Mouse (Mus musculus): Measurements from ENCODE around the gene Fbxw9. TPM values are rescaled to one million over a fixed set of nuclear protein-coding genes. Genes with fewer than 3 reads are reported as not detected.

Fbxw9 gene
- polyA plus RNA-seq, 1 experiment from 2014 or later: 25.2 TPM

GRCm38 (mm10) chr8:85043619-85044018 is 16.2 kb upstream of the Fbxw9 start:
- Histone ChIP-seq H3K4me1 (replicated peaks) (0 out of 2 replicates have a peak, but pooled peaks cover 6% of the 10 kb centered on the region), H3K4me2 (replicated peaks) (no peak overlapping the region), H3K36me3 (peaks cover 45% of the 10 kb centered on the region), H3K9ac (no peak overlapping the region), H3K4me3 (replicated peaks) (no peak overlapping the region), H3K27me3 (replicated peaks) (no peaks in the 10 kb centered on the region), H3K27ac (no peak overlapping the region), H3K9me3 (no peaks in the 10 kb centered on the region)
- no peak for ATAC-seq
- 92% methylated on average over 6 of the region's 6 CpGs for WGBS

DNA sequence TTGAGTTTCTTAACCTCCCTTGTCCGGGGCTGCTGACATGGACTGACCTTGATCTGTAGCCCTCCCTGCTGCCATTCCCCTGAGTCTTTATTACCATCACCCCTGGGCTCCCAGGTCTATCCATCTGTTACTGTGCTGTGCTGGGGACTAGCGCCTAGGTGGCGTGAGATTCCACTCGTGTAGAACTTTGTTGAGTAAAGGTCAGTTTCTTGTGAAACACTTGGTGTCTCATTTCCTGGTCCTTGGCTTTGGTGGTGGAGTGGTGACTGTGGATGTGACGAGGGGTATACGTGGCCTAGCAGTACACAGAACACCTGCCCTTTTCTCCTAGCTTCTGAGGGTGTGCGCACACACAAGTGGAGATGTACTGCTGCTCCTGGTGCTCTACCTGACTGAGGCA is 2.5 kb upstream of the Fbxw9 start:
- 78% methylated on average over 7 of the region's 7 CpGs for WGBS
- Histone ChIP-seq H3K36me3 (peaks cover 39% of the 10 kb centered on the region), H3K27me3 (replicated peaks) (no peaks in the 10 kb centered on the region), H3K27ac (no peak overlapping the region), H3K4me3 (replicated peaks) (no peak overlapping the region), H3K4me2 (replicated peaks) (no peak overlapping the region), H3K4me1 (replicated peaks) (0 out of 2 replicates have a peak, but pooled peaks cover 11% of the 10 kb centered on the region), H3K9ac (no peak overlapping the region), H3K9me3 (no peaks in the 10 kb centered on the region)
- ATAC-seq: no peak

DNA sequence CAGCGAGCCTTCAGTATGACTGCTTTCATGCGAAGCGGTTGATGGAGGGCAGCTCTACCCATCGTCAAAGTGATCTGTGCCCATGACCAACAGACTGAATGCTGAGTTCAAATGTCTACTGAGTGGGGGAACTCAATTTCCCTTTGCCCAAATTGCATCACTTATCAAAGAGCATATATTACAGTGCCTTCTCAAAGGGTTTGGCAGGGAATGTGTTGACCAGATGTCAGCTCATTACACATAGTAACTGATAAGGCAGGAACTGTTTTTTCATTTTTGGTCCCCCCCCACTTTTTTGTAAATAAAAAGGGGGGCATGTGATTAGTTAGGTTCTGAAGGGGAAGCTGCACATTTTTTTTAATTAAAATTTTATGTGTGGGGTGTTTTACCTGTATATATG is 2.7 kb downstream of the Fbxw9 start:
- WGBS: 97% methylated on average over 4 of the region's 4 CpGs
- H3K9me3 ChIP-seq: no peaks in the 10 kb centered on the region
- no peak overlapping the region for H3K4me3 ChIP-seq (replicated peaks)
- H3K9ac ChIP-seq: no peak overlapping the region
- 0 out of 2 replicates have a peak, but pooled peaks cover 11% of the 10 kb centered on the region for H3K4me1 ChIP-seq (replicated peaks)
- H3K27ac ChIP-seq: no peak overlapping the region
- H3K27me3 ChIP-seq (replicated peaks): no peaks in the 10 kb centered on the region
- no peaks in the 10 kb centered on the region for H3K36me3 ChIP-seq
- no peak overlapping the region for H3K4me2 ChIP-seq (replicated peaks)
- no peak for ATAC-seq

DNA sequence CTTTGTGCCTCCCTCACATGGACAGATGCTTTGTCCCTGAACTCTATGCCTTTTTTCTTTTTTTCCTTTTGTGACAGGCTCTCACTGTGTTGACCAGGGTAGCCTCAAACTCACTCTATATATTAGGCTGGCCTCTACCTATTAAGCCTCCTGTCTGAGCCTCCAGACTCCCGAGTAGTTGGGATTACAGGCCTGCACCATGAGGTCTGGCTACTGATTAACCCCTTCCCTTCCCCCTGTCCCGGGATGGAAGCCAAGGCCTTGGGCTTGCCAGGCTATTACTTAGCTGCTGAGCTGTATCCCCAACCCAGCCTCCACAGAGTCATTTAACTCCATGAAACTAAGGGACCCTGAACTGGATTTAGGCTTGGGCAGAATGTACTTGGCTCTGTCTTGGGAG is 5.4 kb downstream of the Fbxw9 start:
- H3K36me3 ChIP-seq: no peaks in the 10 kb centered on the region
- no peaks in the 10 kb centered on the region for H3K9me3 ChIP-seq
- 0 out of 2 replicates have a peak, but pooled peaks cover 11% of the 10 kb centered on the region for H3K4me1 ChIP-seq (replicated peaks)
- no peaks in the 10 kb centered on the region for H3K27me3 ChIP-seq (replicated peaks)
- H3K4me3 ChIP-seq (replicated peaks): no peak overlapping the region
- ATAC-seq: peak; percentile 48
- H3K4me2 ChIP-seq (replicated peaks): no peak overlapping the region
- no peak overlapping the region for H3K27ac ChIP-seq
- WGBS: 18% methylated on average over 2 of the region's 2 CpGs
- no peak overlapping the region for H3K9ac ChIP-seq

- no peaks in the 10 kb centered on the region for H3K9me3 ChIP-seq
- no peak overlapping the region for H3K9ac ChIP-seq
- no peaks in the 10 kb centered on the region for H3K36me3 ChIP-seq
- H3K4me1 ChIP-seq (replicated peaks): peaks cover 4% of the 10 kb centered on the region; the same call in 1 of the 2 replicates
- H3K27ac ChIP-seq: no peak overlapping the region
- H3K4me3 ChIP-seq (replicated peaks): no peak overlapping the region
- 95% methylated on average over 2 of the region's 2 CpGs for WGBS
- no peak for ATAC-seq
- H3K4me2 ChIP-seq (replicated peaks): no peak overlapping the region
- no peaks in the 10 kb centered on the region for H3K27me3 ChIP-seq (replicated peaks)
These were observed 7.3 kb downstream of the Fbxw9 start for GRCm38 (mm10) chr8:85067155-85067554.

GRCm38 (mm10) chr8:85067982-85068381 is 8.1 kb downstream of the Fbxw9 start, which contains the start of gene Gm5741:
Gene Gm5741, minus strand, starts transcription at chr8:85067982.
- H3K9me3 ChIP-seq: no peaks in the 10 kb centered on the region
- H3K4me1 ChIP-seq (replicated peaks): peaks cover 9% of the 10 kb centered on the region; the same call in 1 of the 2 replicates
- H3K4me2 ChIP-seq (replicated peaks): no peak within 1 kb of the TSS
- ATAC-seq: no peak
- H3K36me3 ChIP-seq: no peaks in the 10 kb centered on the region
- H3K9ac ChIP-seq: no peak within 1 kb of the TSS
- no peak within 1 kb of the TSS for H3K27ac ChIP-seq
- H3K4me3 ChIP-seq (replicated peaks): no peak within 1 kb of the TSS
- H3K27me3 ChIP-seq (replicated peaks): no peaks in the 10 kb centered on the region

DNA sequence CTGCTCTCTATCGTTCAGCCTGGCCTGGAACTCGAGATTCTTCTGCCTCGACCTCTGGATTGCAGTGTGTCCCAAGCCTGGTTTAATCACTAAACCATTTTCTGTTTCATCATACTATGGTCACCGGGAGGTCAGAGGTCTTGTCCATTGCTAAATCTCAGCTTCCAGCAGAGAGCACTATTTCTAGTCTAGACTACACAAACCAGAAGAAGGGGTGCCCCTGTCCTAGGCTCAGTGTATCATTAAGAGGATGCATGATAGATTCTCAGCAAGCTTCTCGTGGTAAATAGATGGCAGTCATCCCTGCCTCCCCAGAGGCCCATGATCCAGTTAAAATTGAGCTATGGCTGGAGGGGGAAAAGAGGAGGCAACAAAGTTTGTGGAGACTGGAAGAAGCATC is 11.2 kb downstream of the Fbxw9 start:
- H3K27me3 ChIP-seq (replicated peaks): no peaks in the 10 kb centered on the region
- WGBS: 73% methylated on average over 5 of the region's 5 CpGs

DNA sequence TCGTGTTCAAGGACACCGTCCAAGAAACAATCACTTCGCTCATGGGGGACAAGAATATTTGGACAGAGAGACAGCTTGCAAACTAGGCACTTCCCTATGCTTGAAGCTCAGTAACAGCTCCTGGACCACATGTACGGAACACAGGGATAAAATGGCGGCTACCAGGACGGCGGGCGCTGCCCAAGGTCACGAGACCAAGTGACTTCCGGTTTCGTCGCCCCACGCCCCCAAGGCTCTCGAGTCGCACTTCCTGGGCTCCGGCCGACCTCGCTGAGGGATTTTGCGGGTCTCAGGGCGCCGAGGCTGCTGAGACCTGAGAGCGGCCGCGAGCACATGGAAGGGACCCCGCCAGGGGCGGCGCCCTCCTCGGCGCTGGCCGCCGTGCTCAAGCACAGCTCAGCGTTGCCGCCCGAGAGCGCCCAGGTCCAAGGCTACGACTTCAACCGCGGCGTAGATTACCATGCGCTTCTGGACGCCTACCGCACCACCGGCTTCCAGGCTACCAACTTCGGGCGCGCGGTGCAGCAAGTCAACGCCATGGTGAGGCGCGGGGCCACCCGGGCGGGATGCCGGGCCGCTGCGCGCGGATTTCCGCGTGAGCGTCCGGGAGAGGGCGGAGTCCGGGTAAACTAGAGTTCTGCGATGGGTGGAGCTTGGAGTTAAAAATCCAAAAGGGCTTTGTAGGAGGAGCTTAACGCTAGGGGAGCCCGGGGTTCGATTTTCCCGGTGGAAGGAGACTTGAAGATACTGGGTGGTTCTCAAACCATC is 11.8 kb downstream of the Fbxw9 start, which contains the start of gene Dhps:
Gene Dhps (plus strand): TSS at position 244 of the 768 bp plus-strand sequence.
- peaks cover 9% of the 10 kb centered on the region; the same call in 1 of the 2 replicates for H3K4me1 ChIP-seq (replicated peaks)
- ATAC-seq: peak; percentile 93
- peak within 1 kb of the TSS; percentile 97 for H3K4me3 ChIP-seq (replicated peaks)
- H3K27me3 ChIP-seq (replicated peaks): no peaks in the 10 kb centered on the region
- H3K9ac ChIP-seq: peak within 1 kb of the TSS; percentile 90
- under 1% methylated on average over 68 of the region's 68 CpGs for WGBS
- H3K9me3 ChIP-seq: no peaks in the 10 kb centered on the region
- H3K4me2 ChIP-seq (replicated peaks): peak within 1 kb of the TSS; percentile 73
- H3K36me3 ChIP-seq: peaks cover 17% of the 10 kb centered on the region
- H3K27ac ChIP-seq: peak within 1 kb of the TSS; percentile 97

More for the DNA sequence above, 11.2 kb downstream of the Fbxw9 start:
- Histone ChIP-seq H3K9me3 (no peaks in the 10 kb centered on the region), H3K4me2 (replicated peaks) (peak overlapping the region; percentile 73), H3K9ac (no peak overlapping the region), H3K4me1 (replicated peaks) (peaks cover 9% of the 10 kb centered on the region; the same call in 1 of the 2 replicates), H3K27ac (peak overlapping the region; percentile 97), H3K36me3 (peaks cover 17% of the 10 kb centered on the region), H3K4me3 (replicated peaks) (peak overlapping the region; percentile 97)
- ATAC-seq: no peak

GRCm38 (mm10) chr8:85072364-85072929 is 12.6 kb downstream of the Fbxw9 start:
- Histone ChIP-seq H3K27ac (peak overlapping the region; percentile 97; the same call in 1 of the 2 replicates), H3K36me3 (peaks cover 17% of the 10 kb centered on the region), H3K4me2 (replicated peaks) (peak overlapping the region; percentile 73), H3K4me1 (replicated peaks) (peaks cover 9% of the 10 kb centered on the region; the same call in 1 of the 2 replicates), H3K27me3 (replicated peaks) (no peaks in the 10 kb centered on the region), H3K4me3 (replicated peaks) (peak overlapping the region; percentile 97), H3K9me3 (no peaks in the 10 kb centered on the region), H3K9ac (peak overlapping the region; percentile 90)
- WGBS: 37% methylated on average over 9 of the region's 9 CpGs
- 0 out of 2 replicates have a peak, but pooled peaks have one; percentile 17 for ATAC-seq

DNA sequence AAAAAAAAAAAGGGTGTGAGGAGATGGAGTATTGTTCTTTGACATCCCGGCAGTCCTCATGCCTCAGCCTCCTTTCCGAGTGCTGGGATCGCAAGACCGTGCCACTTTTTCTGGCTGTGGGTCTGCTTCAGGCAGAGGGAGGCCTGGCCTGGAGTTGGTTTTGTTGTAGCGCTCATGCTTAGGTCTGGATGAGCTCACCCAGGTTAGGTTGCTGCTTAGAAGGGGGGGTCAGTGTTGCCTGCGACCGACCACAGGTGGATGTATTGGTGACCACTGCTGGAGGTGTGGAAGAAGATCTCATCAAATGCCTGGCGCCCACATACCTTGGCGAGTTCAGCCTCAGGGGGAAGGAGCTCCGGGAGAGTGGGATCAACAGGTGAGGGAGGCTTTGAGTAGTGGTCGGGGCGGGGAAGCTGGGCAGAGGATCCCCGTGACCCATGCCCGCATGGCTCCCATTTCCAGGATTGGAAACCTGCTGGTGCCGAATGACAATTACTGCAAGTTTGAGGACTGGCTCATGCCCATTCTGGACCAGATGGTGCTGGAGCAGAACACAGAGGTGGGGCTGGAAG is 13.3 kb downstream of the Fbxw9 start:
- WGBS: 90% methylated on average over 15 of the region's 15 CpGs
- Histone ChIP-seq H3K27ac (no peak overlapping the region), H3K4me3 (replicated peaks) (no peak overlapping the region), H3K4me1 (replicated peaks) (peaks cover 9% of the 10 kb centered on the region; the same call in 1 of the 2 replicates), H3K27me3 (replicated peaks) (no peaks in the 10 kb centered on the region), H3K9ac (no peak overlapping the region), H3K9me3 (no peaks in the 10 kb centered on the region), H3K4me2 (replicated peaks) (no peak overlapping the region), H3K36me3 (peaks cover 17% of the 10 kb centered on the region)
- no peak for ATAC-seq

DNA sequence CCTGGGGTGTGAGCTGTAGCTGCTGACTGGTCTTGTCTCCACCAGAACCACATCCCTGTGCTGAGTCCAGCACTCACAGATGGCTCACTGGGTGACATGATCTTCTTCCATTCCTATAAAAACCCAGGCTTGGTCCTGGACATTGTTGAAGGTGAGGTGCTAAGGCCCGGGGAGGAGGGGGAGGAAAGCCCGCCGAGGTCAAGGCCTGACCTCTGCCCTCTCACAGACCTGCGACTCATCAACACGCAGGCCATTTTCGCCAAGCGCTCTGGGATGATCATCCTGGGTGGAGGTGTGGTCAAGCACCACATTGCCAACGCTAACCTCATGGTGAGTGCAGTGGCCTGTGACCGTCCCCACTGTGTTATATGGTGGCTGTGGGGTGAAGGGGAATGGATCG is 14.3 kb downstream of the Fbxw9 start:
- H3K27me3 ChIP-seq (replicated peaks): no peaks in the 10 kb centered on the region
- peaks cover 21% of the 10 kb centered on the region for H3K36me3 ChIP-seq
- no peak overlapping the region for H3K9ac ChIP-seq
- H3K27ac ChIP-seq: no peak overlapping the region
- WGBS: 71% methylated on average over 10 of the region's 10 CpGs
- no peak overlapping the region for H3K4me2 ChIP-seq (replicated peaks)
- H3K4me1 ChIP-seq (replicated peaks): peaks cover 9% of the 10 kb centered on the region; the same call in 1 of the 2 replicates
- H3K4me3 ChIP-seq (replicated peaks): no peak overlapping the region
- H3K9me3 ChIP-seq: no peaks in the 10 kb centered on the region
- no peak for ATAC-seq

- WGBS: 88% methylated on average over 10 of the region's 10 CpGs
- ATAC-seq: no peak
- Histone ChIP-seq H3K36me3 (peaks cover 21% of the 10 kb centered on the region), H3K9me3 (no peaks in the 10 kb centered on the region), H3K9ac (no peak overlapping the region), H3K4me2 (replicated peaks) (no peak overlapping the region), H3K27ac (no peak overlapping the region), H3K27me3 (replicated peaks) (no peaks in the 10 kb centered on the region), H3K4me1 (replicated peaks) (peaks cover 9% of the 10 kb centered on the region; the same call in 1 of the 2 replicates), H3K4me3 (replicated peaks) (no peak overlapping the region)
These were observed 14.8 kb downstream of the Fbxw9 start for GRCm38 (mm10) chr8:85074617-85075016.
